Mouse (Mus musculus): ENCODE measurements around the gene Fhdc1. TPM values are rescaled to one million over a fixed set of nuclear protein-coding genes. Genes with fewer than 3 reads are reported as not detected.

The Fhdc1 gene
- total and polyA plus RNA-seq, 2 experiments from 2014 or later = 0.71 to 1.5 TPM

DNA sequence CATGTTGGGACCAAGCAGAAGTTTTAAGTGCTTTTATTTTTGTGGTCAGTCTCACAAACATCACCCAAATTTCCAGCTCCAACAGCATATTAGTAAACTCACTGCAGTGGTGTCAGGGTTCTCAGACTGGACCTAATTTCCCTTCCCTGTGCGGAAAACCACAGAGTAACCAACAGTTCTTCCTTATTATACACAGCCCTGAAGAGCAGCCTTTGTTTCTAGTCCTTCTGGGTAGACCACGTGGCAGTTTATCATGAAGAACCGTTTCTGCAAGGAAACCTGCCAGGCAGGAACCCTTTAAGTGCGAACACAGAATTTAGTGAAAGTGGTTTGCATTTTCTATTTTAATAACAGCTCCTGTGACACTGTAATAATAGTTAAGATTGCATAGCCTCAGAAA is 11.9 kb upstream of the Fhdc1 start:
- no peak overlapping the region for H3K27ac ChIP-seq (ENCODE audit: low read depth)
- no peak overlapping the region for H3K4me2 ChIP-seq (ENCODE audit: low read depth, low read length)
- H3K4me3 ChIP-seq (ENCODE audit: low read depth, low read length) = no peak overlapping the region
- 0 out of 2 replicates have a peak, but pooled peaks cover 6% of the 10 kb centered on the region for H3K4me1 ChIP-seq (ENCODE audit: control insufficient read depth, insufficient read depth)
- WGBS = 74% methylated on average over 4 of the region's 4 CpGs
- ATAC-seq (ENCODE audit: insufficient read depth, low read depth) (no peak), DNase-seq (ENCODE audit: low spot score) (no peak)
- no peaks in the 10 kb centered on the region for H3K27me3 ChIP-seq (ENCODE audit: control insufficient read depth, insufficient read depth, low read length)
- no peak overlapping the region for H3K9ac ChIP-seq (replicated peaks; ENCODE audit: low read depth, low read length)
- H3K36me3 ChIP-seq (replicated peaks; ENCODE audit: control insufficient read depth, insufficient read depth, low read length) = peaks cover 19% of the 10 kb centered on the region
- H3K9me3 ChIP-seq (replicated peaks; ENCODE audit: control insufficient read depth, low read length) = no peaks in the 10 kb centered on the region
- TF ChIP-seq CTCF (IDR thresholded peaks at IDR 0.05; ENCODE audit: low read depth) = no peak
- TF ChIP-seq EP300 (IDR thresholded peaks at IDR 0.05; ENCODE audit: low read depth) = no peak

GRCm38 (mm10) chr3:84488716-84489115 is 8.5 kb upstream of the Fhdc1 start:
- no peak overlapping the region for H3K27ac ChIP-seq (ENCODE audit: low read depth)
- peaks cover 7% of the 10 kb centered on the region; the same call in 1 of the 2 replicates for H3K36me3 ChIP-seq (replicated peaks; ENCODE audit: control insufficient read depth, insufficient read depth, low read length)
- no peak overlapping the region for H3K9ac ChIP-seq (replicated peaks; ENCODE audit: low read depth, low read length)
- ATAC-seq (ENCODE audit: insufficient read depth, low read depth) (no peak), DNase-seq (ENCODE audit: low spot score) (no peak)
- no peak overlapping the region for H3K4me2 ChIP-seq (ENCODE audit: low read depth, low read length)
- no peaks in the 10 kb centered on the region for H3K9me3 ChIP-seq (replicated peaks; ENCODE audit: control insufficient read depth, low read length)
- no peaks in the 10 kb centered on the region for H3K27me3 ChIP-seq (ENCODE audit: control insufficient read depth, insufficient read depth, low read length)
- WGBS = 51% methylated on average over 6 of the region's 6 CpGs
- no peak overlapping the region for H3K4me3 ChIP-seq (ENCODE audit: low read depth, low read length)
- TF ChIP-seq CTCF (IDR thresholded peaks at IDR 0.05; ENCODE audit: low read depth) (no peak), EP300 (IDR thresholded peaks at IDR 0.05; ENCODE audit: low read depth) (no peak)
- H3K4me1 ChIP-seq (ENCODE audit: control insufficient read depth, insufficient read depth) = 0 out of 2 replicates have a peak, but pooled peaks cover 6% of the 10 kb centered on the region

DNA sequence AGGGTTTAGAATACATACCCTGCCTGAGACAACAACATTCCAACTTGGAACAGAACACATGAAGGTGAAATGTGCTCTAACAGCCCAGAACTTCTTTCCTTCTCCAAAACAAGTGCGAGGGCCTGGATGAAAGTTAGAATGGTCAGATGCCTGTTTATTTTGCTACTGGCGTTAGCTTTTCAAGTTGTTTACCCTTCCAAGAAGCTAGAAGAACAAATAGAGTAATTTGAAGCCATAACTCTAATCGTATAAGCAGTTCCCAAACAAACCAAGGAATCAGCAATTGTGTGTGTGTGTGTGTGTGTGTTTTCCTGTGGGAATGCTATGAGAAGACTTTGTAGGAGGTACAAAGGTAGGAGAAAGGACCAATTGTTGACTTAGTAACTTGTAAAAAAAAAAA is 4.7 kb upstream of the Fhdc1 start:
- no peak overlapping the region for H3K4me3 ChIP-seq (ENCODE audit: low read depth, low read length)
- DNase-seq (ENCODE audit: low spot score) (no peak), ATAC-seq (ENCODE audit: insufficient read depth, low read depth) (no peak)
- H3K27ac ChIP-seq (ENCODE audit: low read depth) = no peak overlapping the region
- 0 out of 2 replicates have a peak, but pooled peaks cover 6% of the 10 kb centered on the region for H3K4me1 ChIP-seq (ENCODE audit: control insufficient read depth, insufficient read depth)
- no peaks in the 10 kb centered on the region for H3K27me3 ChIP-seq (ENCODE audit: control insufficient read depth, insufficient read depth, low read length)
- WGBS = 85% methylated on average over 3 of the region's 3 CpGs
- TF ChIP-seq EP300 (IDR thresholded peaks at IDR 0.05; ENCODE audit: low read depth) (no peak), CTCF (IDR thresholded peaks at IDR 0.05; ENCODE audit: low read depth) (no peak)
- peaks cover 7% of the 10 kb centered on the region; the same call in 1 of the 2 replicates for H3K36me3 ChIP-seq (replicated peaks; ENCODE audit: control insufficient read depth, insufficient read depth, low read length)
- H3K4me2 ChIP-seq (ENCODE audit: low read depth, low read length) = no peak overlapping the region
- H3K9ac ChIP-seq (replicated peaks; ENCODE audit: low read depth, low read length) = no peak overlapping the region
- H3K9me3 ChIP-seq (replicated peaks; ENCODE audit: control insufficient read depth, low read length) = no peaks in the 10 kb centered on the region

- DNase-seq (ENCODE audit: low spot score) (no peak), ATAC-seq (ENCODE audit: insufficient read depth, low read depth) (no peak)
- Histone ChIP-seq H3K4me1 (ENCODE audit: control insufficient read depth, insufficient read depth) (0 out of 2 replicates have a peak, but pooled peaks cover 6% of the 10 kb centered on the region), H3K36me3 (replicated peaks; ENCODE audit: control insufficient read depth, insufficient read depth, low read length) (peaks cover 7% of the 10 kb centered on the region; the same call in 1 of the 2 replicates), H3K4me3 (ENCODE audit: low read depth, low read length) (no peak overlapping the region), H3K27ac (ENCODE audit: low read depth) (no peak overlapping the region), H3K4me2 (ENCODE audit: low read depth, low read length) (no peak overlapping the region), H3K9me3 (replicated peaks; ENCODE audit: control insufficient read depth, low read length) (no peaks in the 10 kb centered on the region), H3K27me3 (ENCODE audit: control insufficient read depth, insufficient read depth, low read length) (peaks cover under 1% of the 10 kb centered on the region; the same call in 1 of the 2 replicates), H3K9ac (replicated peaks; ENCODE audit: low read depth, low read length) (no peak overlapping the region)
- WGBS = 70% methylated on average over 4 of the region's 4 CpGs
- no peak for TF ChIP-seq CTCF (IDR thresholded peaks at IDR 0.05; ENCODE audit: low read depth)
- no peak for TF ChIP-seq EP300 (IDR thresholded peaks at IDR 0.05; ENCODE audit: low read depth)
These were observed 4.1 kb upstream of the Fhdc1 start for GRCm38 (mm10) chr3:84484333-84484732.

DNA sequence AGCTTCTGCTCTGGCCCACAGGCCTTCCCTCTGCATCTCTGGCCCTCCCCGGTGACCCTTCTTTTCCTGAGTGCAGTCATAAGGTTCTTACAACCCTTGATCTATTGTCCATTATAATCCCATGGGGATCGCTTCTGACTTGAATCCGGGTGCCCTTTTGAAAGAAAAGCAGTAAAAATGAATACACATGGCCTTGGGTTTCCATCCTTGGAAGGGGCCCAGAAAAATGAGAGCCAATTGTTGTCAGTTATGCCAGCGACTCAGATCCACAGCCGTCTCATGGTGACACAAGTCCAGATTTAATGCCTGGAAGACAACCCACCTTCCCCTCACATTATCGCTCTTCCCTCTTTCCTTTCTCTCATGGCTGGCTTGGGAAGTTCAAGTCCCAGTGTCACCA is 1.9 kb upstream of the Fhdc1 start:
- peaks cover 22% of the 10 kb centered on the region for H3K27me3 ChIP-seq (ENCODE audit: control insufficient read depth, insufficient read depth, low read length)
- 87% methylated on average over 6 of the region's 6 CpGs for WGBS
- H3K4me2 ChIP-seq (ENCODE audit: low read depth, low read length) = no peak overlapping the region
- DNase-seq (ENCODE audit: low spot score) = no peak
- H3K4me1 ChIP-seq (ENCODE audit: control insufficient read depth, insufficient read depth) = no peaks in the 10 kb centered on the region
- H3K4me3 ChIP-seq (ENCODE audit: low read depth, low read length) = no peak overlapping the region
- ATAC-seq (ENCODE audit: insufficient read depth, low read depth) = no peak
- no peaks in the 10 kb centered on the region for H3K9me3 ChIP-seq (replicated peaks; ENCODE audit: control insufficient read depth, low read length)
- TF ChIP-seq CTCF (IDR thresholded peaks at IDR 0.05; ENCODE audit: low read depth) = no peak
- no peak for TF ChIP-seq EP300 (IDR thresholded peaks at IDR 0.05; ENCODE audit: low read depth)
- H3K36me3 ChIP-seq (replicated peaks; ENCODE audit: control insufficient read depth, insufficient read depth, low read length) = no peaks in the 10 kb centered on the region
- no peak overlapping the region for H3K27ac ChIP-seq (ENCODE audit: low read depth)
- H3K9ac ChIP-seq (replicated peaks; ENCODE audit: low read depth, low read length) = no peak overlapping the region

GRCm38 (mm10) chr3:84481104-84481503 is 875 bp upstream of the Fhdc1 start:
- Histone ChIP-seq H3K4me2 (ENCODE audit: low read depth, low read length) (peak overlapping the region; percentile 98), H3K36me3 (replicated peaks; ENCODE audit: control insufficient read depth, insufficient read depth, low read length) (no peaks in the 10 kb centered on the region), H3K27me3 (ENCODE audit: control insufficient read depth, insufficient read depth, low read length) (peaks cover 25% of the 10 kb centered on the region), H3K9ac (replicated peaks; ENCODE audit: low read depth, low read length) (peak overlapping the region; percentile 37), H3K4me3 (ENCODE audit: low read depth, low read length) (peak overlapping the region; percentile 65), H3K27ac (ENCODE audit: low read depth) (no peak overlapping the region), H3K9me3 (replicated peaks; ENCODE audit: control insufficient read depth, low read length) (no peaks in the 10 kb centered on the region), H3K4me1 (ENCODE audit: control insufficient read depth, insufficient read depth) (no peaks in the 10 kb centered on the region)
- DNase-seq (ENCODE audit: low spot score) = peak; percentile 69
- TF ChIP-seq CTCF (IDR thresholded peaks at IDR 0.05; ENCODE audit: low read depth) = peak; percentile 47
- TF ChIP-seq EP300 (IDR thresholded peaks at IDR 0.05; ENCODE audit: low read depth) = no peak
- WGBS = 4% methylated on average over 11 of the region's 11 CpGs
- no peak for ATAC-seq (ENCODE audit: insufficient read depth, low read depth)

Measured in heart, postnatal 0 days (tissue).